Mouse (Mus musculus) limb, embryonic 13.5 days (tissue): ENCODE measurements around the gene Fshb. TPM values are rescaled to one million over a fixed set of nuclear protein-coding genes. Genes with fewer than 3 reads are reported as not detected.

ENCODE experiments used
- ATAC-seq: fragments of 200-750 bp; cut with Nextera tagmentation; 2 replicates; pipeline ENCODE4 v1.8.0; 2017; ENCODE audit warnings: low read depth, moderate number of reproducible peaks, moderate TSS enrichment; ENCODE audit not compliant: low FRiP score
- H3K27ac ChIP-seq: fragments of 300-500 bp; sonication (generic); 2 replicates; pipeline ENCODE4 v1.5.1; 2015; ENCODE audit warnings: inconsistent platforms, mild to moderate bottlenecking, moderate library complexity
- H3K27me3 ChIP-seq: fragments of 300-500 bp; sonication (generic); 2 replicates; pipeline ENCODE4 v1.6.1; 2015; ENCODE audit warnings: mild to moderate bottlenecking, inconsistent platforms
- H3K36me3 ChIP-seq: fragments of 300-500 bp; sonication (generic); 2 replicates; pipeline ENCODE4 v1.6.1; 2015; ENCODE audit warnings: inconsistent platforms, mild to moderate bottlenecking, moderate library complexity
- H3K4me1 ChIP-seq: fragments of 300-500 bp; sonication (generic); 2 replicates; pipeline ENCODE4 v1.6.1; 2015; ENCODE audit warnings: inconsistent platforms
- H3K4me2 ChIP-seq: fragments of 300-500 bp; sonication (generic); replicated peaks from 2 replicates; pipeline ENCODE4 v1.6.1; 2015; ENCODE audit warnings: inconsistent platforms, mild to moderate bottlenecking, moderate library complexity
- H3K4me3 ChIP-seq: fragments of 300-500 bp; sonication (generic); 2 replicates; pipeline ENCODE4 v1.5.1; 2015; ENCODE audit warnings: moderate library complexity, mild to moderate bottlenecking, inconsistent platforms
- H3K9ac ChIP-seq: fragments of 300-500 bp; sonication (generic); 2 replicates; pipeline ENCODE4 v1.6.1; 2015; ENCODE audit warnings: mild to moderate bottlenecking, inconsistent platforms
- H3K9me3 ChIP-seq: fragments of 300-500 bp; sonication (generic); 2 replicates; pipeline ENCODE4 v1.6.1; 2016; ENCODE audit warnings: inconsistent platforms
- WGBS: fragments of 180-500 bp; shearing (Covaris S2); methylation state at CpG from one replicate; pipeline ENCODE4 v1.1.7; 2015; 5-methylcytosine and 5-hydroxymethylcytosine counted together
- polyA plus RNA-seq: library from polyadenylated mRNA; unstranded; fragments of >200 nt; fragmentation: Nextera tagmentation; extraction: Ambion mirVana; gene quantifications from 2 replicates; pipeline ENCODE4 v1.2.1, GENCODE M21; 2015

The Fshb gene
- polyA plus RNA-seq: not detected in 2 replicates

- ATAC-seq: no peak
- no peaks in the 10 kb centered on the region; the same call in 1 of the 2 replicates for H3K27me3 ChIP-seq
- no peaks in the 10 kb centered on the region for H3K36me3 ChIP-seq
- no peak within 1 kb of the TSS for H3K4me2 ChIP-seq
- H3K4me3 ChIP-seq: no peak within 1 kb of the TSS
- 64% methylated on average over 4 of the region's 4 CpGs for WGBS
- H3K9ac ChIP-seq: no peak within 1 kb of the TSS
- no peak within 1 kb of the TSS for H3K27ac ChIP-seq
- no peaks in the 10 kb centered on the region for H3K9me3 ChIP-seq
- H3K4me1 ChIP-seq: no peaks in the 10 kb centered on the region
These were observed at the start of gene Fshb for GRCm38 (mm10) chr2:107059556-107059955. Gene Fshb, minus strand, starts transcription at chr2:107059656.

GRCm38 (mm10) chr2:107084256-107084655 is 24.8 kb upstream of the Fshb start:
- Histone ChIP-seq H3K9me3 (no peaks in the 10 kb centered on the region), H3K4me3 (no peak overlapping the region), H3K4me1 (peaks cover 6% of the 10 kb centered on the region; the same call in 1 of the 2 replicates), H3K36me3 (no peaks in the 10 kb centered on the region), H3K9ac (no peak overlapping the region), H3K27me3 (no peaks in the 10 kb centered on the region), H3K4me2 (no peak overlapping the region), H3K27ac (no peak overlapping the region)
- WGBS: 32% methylated on average over 2 of the region's 2 CpGs
- ATAC-seq: no peak

- no peaks in the 10 kb centered on the region for H3K9me3 ChIP-seq
- H3K27ac ChIP-seq: no peak overlapping the region
- no peak overlapping the region for H3K9ac ChIP-seq
- peaks cover 6% of the 10 kb centered on the region; the same call in 1 of the 2 replicates for H3K4me1 ChIP-seq
- H3K4me3 ChIP-seq: no peak overlapping the region
- H3K27me3 ChIP-seq: no peaks in the 10 kb centered on the region
- no peak overlapping the region for H3K4me2 ChIP-seq
- peak; percentile 80 for ATAC-seq
- 37% methylated on average over 14 of the region's 14 CpGs for WGBS
- no peaks in the 10 kb centered on the region for H3K36me3 ChIP-seq
These were observed 23.8 kb upstream of the Fshb start for GRCm38 (mm10) chr2:107083071-107083885.

GRCm38 (mm10) chr2:107063260-107063659 is 3.8 kb upstream of the Fshb start:
- Histone ChIP-seq H3K9ac (no peak overlapping the region), H3K4me1 (no peaks in the 10 kb centered on the region), H3K27me3 (no peaks in the 10 kb centered on the region; the same call in 1 of the 2 replicates), H3K4me2 (no peak overlapping the region), H3K36me3 (no peaks in the 10 kb centered on the region), H3K4me3 (no peak overlapping the region), H3K27ac (no peak overlapping the region), H3K9me3 (no peaks in the 10 kb centered on the region)
- ATAC-seq: no peak
- 42% methylated on average over 2 of the region's 2 CpGs for WGBS

- no peaks in the 10 kb centered on the region for H3K27me3 ChIP-seq
- H3K4me3 ChIP-seq: no peak overlapping the region
- H3K4me1 ChIP-seq: no peaks in the 10 kb centered on the region
- no peak overlapping the region for H3K27ac ChIP-seq
- no peaks in the 10 kb centered on the region for H3K9me3 ChIP-seq
- H3K36me3 ChIP-seq: no peaks in the 10 kb centered on the region
- ATAC-seq: no peak
- no peak overlapping the region for H3K9ac ChIP-seq
- no peak overlapping the region for H3K4me2 ChIP-seq
These were observed 13.5 kb downstream of the Fshb start for GRCm38 (mm10) chr2:107045955-107046354.

- no peak overlapping the region for H3K9ac ChIP-seq
- H3K36me3 ChIP-seq: no peaks in the 10 kb centered on the region
- ATAC-seq: no peak
- H3K27ac ChIP-seq: no peak overlapping the region
- no peaks in the 10 kb centered on the region for H3K4me1 ChIP-seq
- WGBS: 84% methylated on average over 4 of the region's 4 CpGs
- H3K27me3 ChIP-seq: no peaks in the 10 kb centered on the region
- no peaks in the 10 kb centered on the region for H3K9me3 ChIP-seq
- no peak overlapping the region for H3K4me3 ChIP-seq
- H3K4me2 ChIP-seq: no peak overlapping the region
These were observed 18.6 kb downstream of the Fshb start for GRCm38 (mm10) chr2:107040816-107041215.

- Histone ChIP-seq H3K9me3 (no peaks in the 10 kb centered on the region), H3K4me1 (no peaks in the 10 kb centered on the region), H3K4me3 (no peak overlapping the region), H3K27me3 (no peaks in the 10 kb centered on the region), H3K36me3 (no peaks in the 10 kb centered on the region), H3K27ac (no peak overlapping the region), H3K4me2 (no peak overlapping the region), H3K9ac (no peak overlapping the region)
- ATAC-seq: no peak
- 92% methylated on average over 2 of the region's 2 CpGs for whole genome bisulfite sequencing
These were observed 23.5 kb downstream of the Fshb start for GRCm38 (mm10) chr2:107035980-107036379.

- no peaks in the 10 kb centered on the region for H3K4me1 ChIP-seq
- no peak for ATAC-seq
- no peak overlapping the region for H3K4me3 ChIP-seq
- H3K4me2 ChIP-seq: no peak overlapping the region
- no peaks in the 10 kb centered on the region for H3K27me3 ChIP-seq
- no peak overlapping the region for H3K9ac ChIP-seq
- 78% methylated on average over 4 of the region's 4 CpGs for WGBS
- H3K36me3 ChIP-seq: no peaks in the 10 kb centered on the region
- H3K27ac ChIP-seq: no peak overlapping the region
- H3K9me3 ChIP-seq: no peaks in the 10 kb centered on the region
These were observed 34.8 kb downstream of the Fshb start for GRCm38 (mm10) chr2:107024694-107025093.

DNA sequence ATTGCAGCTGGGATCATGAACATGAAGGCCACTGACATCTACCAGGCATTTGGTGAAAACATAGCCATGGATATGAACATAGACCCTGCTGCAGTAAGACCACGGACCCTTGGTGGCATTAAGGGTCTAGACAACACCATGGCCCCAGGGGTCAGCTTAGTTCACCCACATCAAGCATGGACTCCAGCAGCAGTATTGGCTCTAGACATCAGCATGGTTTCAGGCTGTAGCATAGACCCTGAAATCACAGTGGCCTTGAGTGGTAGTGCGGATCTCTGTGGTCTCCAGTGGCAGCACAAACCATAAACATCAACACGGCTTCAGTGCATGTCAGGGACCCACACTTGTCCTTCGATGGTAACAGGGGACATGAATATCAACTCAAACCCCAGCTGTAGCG is 36.7 kb downstream of the Fshb start:
- Histone ChIP-seq H3K4me2 (no peak overlapping the region), H3K36me3 (no peaks in the 10 kb centered on the region), H3K27ac (no peak overlapping the region), H3K27me3 (no peaks in the 10 kb centered on the region), H3K4me1 (no peaks in the 10 kb centered on the region), H3K9me3 (no peaks in the 10 kb centered on the region), H3K9ac (no peak overlapping the region), H3K4me3 (no peak overlapping the region)
- 92% methylated on average over 5 of the region's 5 CpGs for WGBS
- ATAC-seq: no peak

GRCm38 (mm10) chr2:107019331-107019730 is 40.1 kb downstream of the Fshb start:
- Histone ChIP-seq H3K9ac (no peak overlapping the region), H3K4me1 (no peaks in the 10 kb centered on the region), H3K27me3 (no peaks in the 10 kb centered on the region), H3K9me3 (no peaks in the 10 kb centered on the region), H3K36me3 (no peaks in the 10 kb centered on the region), H3K4me2 (no peak overlapping the region), H3K4me3 (no peak overlapping the region), H3K27ac (no peak overlapping the region)
- WGBS: 40% methylated on average over 2 of the region's 2 CpGs
- ATAC-seq: no peak

GRCm38 (mm10) chr2:107013161-107013560 is 46.3 kb downstream of the Fshb start:
- no peaks in the 10 kb centered on the region for H3K36me3 ChIP-seq
- H3K4me3 ChIP-seq: no peak overlapping the region
- WGBS: 72% methylated on average over 4 of the region's 4 CpGs
- H3K4me1 ChIP-seq: no peaks in the 10 kb centered on the region
- H3K27me3 ChIP-seq: no peaks in the 10 kb centered on the region
- H3K9ac ChIP-seq: no peak overlapping the region
- no peak for ATAC-seq
- no peak overlapping the region for H3K27ac ChIP-seq
- H3K4me2 ChIP-seq: no peak overlapping the region
- H3K9me3 ChIP-seq: no peaks in the 10 kb centered on the region

DNA sequence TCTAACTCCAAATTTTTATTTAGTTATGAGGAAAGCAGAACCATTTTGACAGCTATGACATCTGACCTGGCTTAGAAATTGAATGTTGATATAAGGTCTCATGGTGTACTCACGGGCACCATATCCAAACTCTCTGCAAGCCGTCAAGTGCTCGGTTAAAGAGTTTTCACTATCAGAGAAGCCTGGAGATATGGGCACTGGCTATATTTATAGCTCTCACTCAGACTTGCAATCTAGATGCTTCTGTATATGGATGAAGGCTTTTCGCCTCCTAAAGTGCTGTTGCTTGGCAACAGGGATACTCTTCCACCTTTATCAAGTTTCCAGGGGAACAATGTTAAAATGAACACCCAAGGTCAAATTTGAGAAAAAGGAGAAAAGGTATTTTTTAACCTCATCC is 47.1 kb downstream of the Fshb start:
- H3K9me3 ChIP-seq: no peaks in the 10 kb centered on the region
- H3K4me2 ChIP-seq: no peak overlapping the region
- no peaks in the 10 kb centered on the region for H3K36me3 ChIP-seq
- H3K9ac ChIP-seq: no peak overlapping the region
- H3K4me1 ChIP-seq: no peaks in the 10 kb centered on the region
- H3K4me3 ChIP-seq: no peak overlapping the region
- WGBS: 91% methylated on average over 4 of the region's 4 CpGs
- no peak for ATAC-seq
- no peaks in the 10 kb centered on the region for H3K27me3 ChIP-seq
- no peak overlapping the region for H3K27ac ChIP-seq

DNA sequence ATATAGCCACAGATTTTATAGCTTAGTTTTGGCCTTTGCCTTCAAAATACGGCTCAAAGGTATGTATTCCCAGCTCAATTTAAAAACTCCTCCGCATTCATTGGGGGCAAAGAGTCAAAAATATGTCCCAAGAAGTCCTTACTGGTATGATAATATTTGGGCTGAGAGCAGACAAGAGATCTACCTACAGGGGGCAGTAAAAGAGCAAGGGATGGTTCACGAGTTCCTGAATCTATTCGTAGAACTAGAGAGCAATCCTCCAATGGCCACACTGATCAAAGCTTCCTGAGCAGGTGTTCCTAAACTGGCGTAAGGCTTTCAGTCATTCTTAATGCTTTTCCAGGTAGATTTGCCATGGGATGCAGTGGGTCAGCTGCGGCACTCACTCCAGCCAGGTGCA is 49.3 kb downstream of the Fshb start:
- Histone ChIP-seq H3K9me3 (no peaks in the 10 kb centered on the region), H3K4me3 (no peak overlapping the region), H3K4me1 (no peaks in the 10 kb centered on the region), H3K36me3 (no peaks in the 10 kb centered on the region), H3K27ac (no peak overlapping the region), H3K4me2 (no peak overlapping the region), H3K9ac (no peak overlapping the region), H3K27me3 (no peaks in the 10 kb centered on the region)
- no peak for ATAC-seq
- WGBS: 84% methylated on average over 6 of the region's 6 CpGs
